Mouse (Mus musculus) layer of hippocampus, adult 11-12 months (tissue): ENCODE results near the gene Pdp2.

ENCODE experiments used
- DNase-seq: peaks from one replicate; pipeline ENCODE4 v3.0.0; 2022; ENCODE audit warnings: low spot score

Gene Pdp2

DNA sequence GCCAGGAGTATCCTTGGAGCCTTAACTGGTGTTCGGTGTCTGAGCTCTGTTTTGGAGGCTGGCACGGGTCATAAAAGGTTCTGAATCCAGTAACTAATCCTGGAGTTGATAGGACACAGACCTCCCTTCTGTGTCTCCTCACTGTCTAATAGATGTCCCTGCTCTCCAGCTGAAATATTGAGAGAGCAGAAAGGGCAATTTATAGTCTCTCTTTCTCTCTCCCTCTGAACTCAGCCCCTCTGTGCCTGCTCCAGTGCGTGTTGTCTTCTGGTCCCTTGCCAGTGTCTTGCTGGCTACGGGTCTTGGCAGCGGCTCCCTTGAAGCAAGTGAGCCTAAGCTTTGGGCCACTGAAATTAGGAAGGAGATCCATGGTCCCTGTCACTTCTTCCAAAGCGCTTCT is 6.4 kb downstream of the Pdp2 start:
- DNase-seq, result no peak

DNA sequence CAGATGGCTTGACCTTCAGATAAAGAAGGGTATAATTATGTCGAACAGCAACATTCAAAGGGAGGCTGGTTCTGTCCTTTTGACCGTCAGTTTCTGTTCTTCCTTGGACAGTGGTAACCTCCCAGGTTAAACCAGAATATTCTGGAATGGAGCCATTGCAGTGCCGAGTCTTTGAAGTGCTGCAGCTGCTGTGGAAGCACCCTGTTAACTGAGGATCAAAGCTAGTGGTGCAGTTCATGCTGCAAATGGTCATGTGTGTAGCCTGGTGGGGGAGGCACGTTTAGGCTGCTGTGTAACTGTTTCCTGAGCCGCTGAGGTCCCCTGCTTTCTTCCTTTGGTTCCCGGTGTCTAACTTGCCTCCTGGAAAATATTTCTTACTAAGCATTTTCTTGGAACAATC is 7.2 kb downstream of the Pdp2 start:
- DNase-seq, result no peak

DNA sequence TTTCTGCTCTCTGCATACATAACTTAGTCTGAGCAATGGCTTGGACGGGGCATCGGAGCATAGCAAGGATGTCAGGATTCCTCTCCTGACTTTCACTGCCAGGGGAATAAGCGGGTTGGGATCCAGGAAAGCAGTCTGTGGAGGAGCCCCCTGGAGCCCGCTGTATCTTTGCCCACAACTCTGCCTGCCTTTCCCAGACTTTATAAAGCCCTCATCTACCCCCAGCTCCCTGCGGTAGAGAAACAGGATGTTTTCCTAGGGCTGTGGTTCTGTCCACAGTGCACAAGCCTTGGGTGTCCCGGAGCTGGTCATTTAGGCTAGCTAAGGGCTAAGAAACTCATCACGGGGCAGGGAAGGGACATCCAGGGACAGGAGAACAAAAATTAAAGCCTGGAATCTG is 10.1 kb downstream of the Pdp2 start:
- DNase-seq, result no peak

DNA sequence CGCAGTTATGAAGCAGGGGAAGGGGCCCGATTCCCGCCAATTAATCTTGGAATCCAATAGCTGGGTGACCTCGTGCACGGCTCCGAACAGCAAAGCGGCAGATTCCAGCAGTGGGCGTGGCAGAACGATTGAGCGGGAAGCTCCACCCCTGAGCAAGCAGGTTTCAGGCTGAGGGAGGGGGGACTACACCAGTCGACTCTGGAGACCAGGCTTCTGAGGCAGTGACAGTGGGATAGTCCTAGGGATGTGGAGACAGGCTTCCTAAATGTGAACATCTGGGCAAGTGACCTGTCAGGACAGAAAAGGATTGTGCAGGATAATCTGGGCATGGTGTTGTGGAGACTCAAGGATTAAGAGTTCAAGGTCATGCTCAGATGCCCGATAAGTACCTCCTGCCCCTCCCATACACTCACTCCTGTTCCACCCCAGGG is 10.7 kb downstream of the Pdp2 start:
- DNase-seq, result no peak

DNA sequence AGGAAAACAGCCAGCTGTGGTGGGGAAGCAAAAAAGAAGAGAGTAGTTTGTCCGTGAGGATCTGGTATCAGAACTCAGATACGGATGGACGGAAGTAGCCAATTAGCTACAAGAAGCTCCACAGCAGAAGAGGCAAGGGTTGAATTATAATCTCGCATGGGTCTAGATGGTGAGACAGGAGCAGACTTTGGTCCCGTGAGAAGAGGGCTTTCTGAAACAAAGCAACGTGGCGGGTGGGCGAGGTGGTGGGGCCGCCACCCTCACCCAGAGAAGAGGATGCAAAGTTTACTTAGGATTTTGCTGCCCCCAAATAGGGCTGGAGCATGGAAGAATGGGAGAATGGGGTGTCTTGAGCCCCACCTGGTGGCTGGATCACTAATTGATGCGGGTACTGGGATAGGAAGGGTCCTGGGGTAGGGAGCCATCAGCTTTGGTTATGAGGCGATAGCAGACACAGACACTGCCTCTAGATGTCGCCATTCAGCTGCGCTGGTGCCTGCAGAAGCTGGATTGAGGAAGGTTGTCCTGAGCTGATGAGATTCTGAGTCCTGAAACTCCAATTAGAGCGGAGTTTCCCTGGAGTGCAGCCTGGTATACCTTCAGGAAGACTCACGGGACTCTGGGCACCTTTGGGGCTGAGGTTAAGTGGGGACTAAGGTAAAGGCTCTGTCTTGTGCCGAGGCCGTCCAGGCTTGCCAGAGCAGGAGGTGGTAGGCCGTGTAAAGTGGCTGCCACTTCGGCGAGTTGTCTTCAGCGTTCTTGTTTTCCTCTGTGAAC is 11.4 kb downstream of the Pdp2 start:
- peak; percentile 90 for DNase-seq

DNA sequence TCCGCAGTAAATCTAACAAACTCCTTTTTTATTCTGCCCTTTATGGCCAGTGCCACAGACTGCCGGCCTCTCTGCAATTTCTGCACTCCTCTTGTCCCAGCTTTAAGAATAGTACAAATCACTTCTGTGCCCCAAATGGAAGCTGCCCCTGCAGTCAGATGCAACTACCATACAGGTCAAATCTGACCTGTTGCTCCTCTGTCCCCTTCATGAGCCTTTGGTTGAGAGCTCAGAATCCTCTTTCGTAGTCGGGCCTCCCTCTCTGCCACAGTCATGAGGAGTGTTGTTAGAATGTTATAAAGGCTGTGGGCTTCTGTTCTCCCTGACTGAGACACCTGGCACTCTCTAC is 12.0 kb downstream of the Pdp2 start:
- no peak for DNase-seq

DNA sequence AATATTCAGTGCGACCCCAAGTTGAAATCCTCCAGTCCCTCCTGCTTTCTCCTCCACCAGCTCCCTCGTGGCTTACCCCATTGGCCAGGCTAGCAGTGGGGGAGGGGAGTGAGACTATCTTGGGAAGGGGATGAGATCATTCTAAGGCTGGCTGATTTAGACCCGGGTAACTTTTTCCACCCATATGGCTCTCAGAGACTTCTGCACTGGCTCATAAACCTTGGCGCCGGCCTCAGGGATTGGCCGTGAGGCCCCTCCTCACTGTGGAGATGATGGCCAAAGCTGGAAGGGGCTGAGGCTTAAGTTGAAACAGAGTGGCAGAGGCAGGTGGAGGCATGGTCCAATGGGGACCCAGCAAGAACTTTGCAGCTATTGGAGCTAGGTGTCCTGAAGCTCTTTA is 15.1 kb downstream of the Pdp2 start:
- no peak for DNase-seq

DNA sequence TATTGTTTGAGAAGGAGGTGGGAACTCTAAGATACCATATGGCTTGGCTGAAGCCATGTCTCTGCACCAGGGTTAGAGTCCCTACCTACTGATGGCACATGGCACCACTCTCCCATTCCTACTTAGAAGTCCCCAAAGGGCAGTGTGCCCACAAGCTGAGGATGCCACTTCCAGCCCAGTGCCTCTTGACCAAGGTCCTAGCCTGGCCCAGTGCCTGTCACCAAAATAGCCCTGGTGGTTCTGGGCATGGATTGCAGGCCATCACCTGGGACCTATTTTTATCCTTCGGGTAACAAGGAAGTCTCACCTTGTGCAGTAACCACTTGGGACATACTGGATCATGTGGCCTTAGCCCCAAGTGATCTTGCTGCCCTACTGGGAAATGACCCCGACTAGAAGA is 16.7 kb downstream of the Pdp2 start:
- no peak for DNase-seq

DNA sequence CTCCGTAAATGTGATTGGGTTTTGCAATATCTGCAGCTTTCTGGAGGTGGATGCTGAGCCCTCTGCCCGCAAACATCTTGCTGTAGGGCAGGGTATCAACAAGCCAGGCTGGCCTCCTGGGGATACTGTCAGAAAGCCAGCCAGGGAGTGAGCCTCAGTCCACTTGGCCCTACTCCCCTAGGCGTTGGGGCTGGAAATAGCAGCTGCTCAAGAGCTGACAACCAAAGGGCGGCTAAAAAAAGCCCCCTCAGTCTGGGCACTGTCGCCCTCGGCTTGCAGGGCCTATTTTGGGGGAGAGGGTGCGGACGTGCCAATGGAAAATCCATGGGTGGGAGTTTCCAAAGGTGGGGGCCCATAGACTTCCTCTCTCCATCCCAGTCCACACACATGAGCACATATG is 18.0 kb downstream of the Pdp2 start:
- no peak for DNase-seq

DNA sequence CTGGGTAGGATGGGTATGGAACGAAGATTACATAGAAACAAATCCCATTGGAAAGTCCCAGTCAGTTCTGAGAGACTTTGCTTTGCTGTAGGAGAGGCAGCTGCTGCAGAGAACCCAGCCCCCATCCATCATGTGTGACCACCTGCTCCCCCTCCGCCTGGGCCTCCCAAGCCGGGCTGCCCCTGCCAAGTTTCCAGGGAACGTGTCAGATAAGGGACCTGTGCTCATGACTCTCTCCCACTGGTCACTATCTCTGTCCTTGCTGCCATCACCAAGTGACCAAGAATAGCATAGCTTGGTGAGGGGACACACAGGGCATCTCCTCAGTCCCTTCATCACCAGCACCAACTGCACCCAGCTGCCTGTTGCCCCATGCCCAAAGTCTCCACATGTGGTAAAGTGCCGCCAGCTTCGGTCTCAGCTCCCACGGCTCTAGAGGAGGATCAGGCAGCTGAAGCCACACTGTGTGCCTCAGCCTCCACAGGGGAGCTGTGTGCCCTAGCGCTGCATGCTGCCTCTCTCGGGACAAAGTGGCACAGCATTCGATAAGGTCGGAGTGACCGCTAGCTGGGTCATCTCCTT is 19.0 kb downstream of the Pdp2 start:
- no peak for DNase-seq

DNA sequence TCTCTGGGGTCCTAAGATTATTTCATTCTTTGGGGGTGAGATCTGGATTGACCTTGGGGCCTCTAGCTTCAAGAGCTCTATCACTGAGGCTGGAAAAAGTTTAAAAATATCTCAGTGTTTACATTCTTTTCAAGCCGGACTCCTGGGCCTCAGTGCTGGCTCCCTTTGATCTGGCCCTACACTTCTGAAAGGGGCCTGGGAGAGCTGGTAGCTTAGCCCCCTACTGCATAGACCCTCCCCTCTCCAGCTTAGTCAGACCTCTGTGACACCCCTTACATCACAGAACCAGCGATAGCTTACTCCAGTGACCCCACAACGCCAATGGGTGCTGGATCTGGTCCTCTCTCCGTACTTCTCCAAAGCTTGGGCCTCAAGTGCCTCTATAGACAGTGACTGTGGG is 20.4 kb downstream of the Pdp2 start:
- no peak for DNase-seq

DNA sequence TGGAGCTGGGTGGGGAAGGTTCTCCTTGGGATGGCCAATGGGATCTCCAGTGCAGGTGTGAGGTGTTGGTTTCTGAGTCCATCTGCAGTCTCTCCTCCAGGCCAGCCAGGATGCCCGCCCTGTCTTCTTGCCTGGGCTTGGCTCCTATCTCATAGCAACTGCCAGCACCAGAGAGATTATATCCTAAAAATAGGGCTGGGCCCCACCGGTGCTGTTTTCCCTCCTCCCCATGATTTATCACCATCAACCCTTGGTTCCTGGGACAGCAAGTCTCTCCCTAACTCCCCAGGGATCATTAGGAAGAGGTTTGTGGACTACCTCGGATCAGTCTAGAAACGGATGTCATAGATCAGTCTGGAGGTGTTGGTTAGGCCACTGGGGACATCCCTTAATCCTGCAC is 21.9 kb downstream of the Pdp2 start:
- DNase-seq, result no peak

DNA sequence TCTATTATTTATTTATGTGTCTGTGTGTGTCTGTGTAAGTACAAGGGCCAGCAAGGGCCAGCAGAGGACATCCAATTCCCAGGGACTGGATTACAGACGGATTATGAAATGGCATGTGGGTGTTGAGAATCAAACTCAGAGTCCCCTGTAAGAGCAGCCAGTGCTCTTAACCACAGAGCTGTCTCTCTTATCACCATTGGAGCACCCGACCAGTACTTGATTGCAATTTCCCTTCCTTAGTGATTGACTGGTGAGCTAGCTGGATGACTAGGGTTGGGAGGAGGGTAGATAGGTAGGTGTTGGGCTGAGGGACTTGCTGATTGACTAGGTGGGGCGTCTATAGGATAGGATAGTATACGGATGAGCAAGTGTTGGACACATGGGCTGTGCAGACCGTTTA is 29.5 kb downstream of the Pdp2 start:
- no peak for DNase-seq

DNA sequence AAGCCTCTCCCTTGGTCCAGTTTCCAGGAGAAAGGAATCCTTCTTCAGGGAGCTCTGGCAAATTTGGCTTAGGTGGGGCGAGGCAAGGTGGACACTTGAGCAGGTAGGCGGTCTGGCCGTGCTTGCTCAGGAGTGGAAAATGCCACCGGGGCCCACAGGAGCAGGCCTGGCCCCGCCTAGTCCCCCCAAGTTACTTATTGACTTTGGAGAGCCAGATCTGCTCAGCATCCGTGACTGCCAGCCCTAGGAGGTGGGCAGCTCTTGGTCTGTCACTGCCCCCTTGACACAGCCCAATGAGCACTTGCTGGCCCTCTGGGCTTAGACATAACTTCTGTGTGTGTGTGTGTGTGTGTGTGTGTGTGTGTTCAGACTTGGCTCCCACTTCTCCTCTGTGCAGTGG is 32.9 kb downstream of the Pdp2 start, which contains the start of gene Cdh16:
TSS of gene Cdh16 (minus strand) at position 236 of the 400 bp plus-strand sequence.
- no peak for DNase-seq

DNA sequence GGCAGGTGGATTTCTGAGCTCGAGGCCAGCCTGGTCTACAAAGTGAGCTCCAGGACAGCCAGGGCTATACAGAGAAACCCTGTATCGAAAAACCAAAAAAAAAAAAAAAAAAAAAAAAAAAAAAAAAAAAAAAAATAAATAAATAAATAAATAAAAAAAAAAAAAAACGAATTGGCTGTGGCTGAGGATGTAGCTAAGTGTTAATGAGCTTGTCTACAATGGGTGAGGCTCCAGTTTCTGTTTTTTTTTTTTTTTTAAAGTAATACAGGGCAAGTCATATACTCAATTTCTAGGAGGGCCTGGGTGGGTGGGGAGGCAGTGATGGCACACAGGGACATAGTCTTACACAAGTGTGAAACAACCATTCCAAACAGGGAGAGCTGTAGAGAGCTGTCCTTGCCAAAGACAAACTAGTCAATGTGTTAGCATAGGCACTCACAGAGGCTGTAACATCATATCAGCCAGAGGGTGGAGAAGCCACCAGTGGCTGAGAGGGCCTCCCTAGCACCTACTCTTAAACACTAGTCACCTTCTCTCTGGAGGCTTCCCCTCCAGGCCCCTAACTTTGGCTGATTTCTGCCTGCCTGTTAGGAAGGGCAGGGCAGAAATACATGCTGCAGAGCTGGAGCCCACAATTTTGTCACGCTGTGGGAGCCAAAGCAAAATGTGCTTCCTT is 36.0 kb downstream of the Pdp2 start:
- DNase-seq, result no peak

DNA sequence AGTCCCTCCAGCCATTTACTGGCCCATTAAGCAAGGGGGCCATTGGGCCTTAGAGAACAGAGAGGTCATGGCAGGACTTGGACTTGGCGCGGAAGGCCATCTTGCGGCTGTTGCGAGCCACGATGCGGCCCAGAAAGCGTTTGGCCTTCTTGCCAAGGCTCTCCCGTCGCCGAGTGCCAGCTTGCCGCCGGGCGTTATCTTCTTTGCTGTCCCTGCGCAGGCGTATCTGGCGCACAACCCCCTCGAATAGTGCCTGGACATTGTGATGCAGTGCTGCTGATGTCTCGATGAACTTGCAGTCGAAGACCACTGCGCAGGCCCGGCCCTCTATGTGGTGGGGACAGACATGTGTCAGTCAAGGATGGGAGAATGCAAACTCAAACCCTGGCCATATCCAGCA is 37.2 kb downstream of the Pdp2 start:
- DNase-seq, result no peak

DNA sequence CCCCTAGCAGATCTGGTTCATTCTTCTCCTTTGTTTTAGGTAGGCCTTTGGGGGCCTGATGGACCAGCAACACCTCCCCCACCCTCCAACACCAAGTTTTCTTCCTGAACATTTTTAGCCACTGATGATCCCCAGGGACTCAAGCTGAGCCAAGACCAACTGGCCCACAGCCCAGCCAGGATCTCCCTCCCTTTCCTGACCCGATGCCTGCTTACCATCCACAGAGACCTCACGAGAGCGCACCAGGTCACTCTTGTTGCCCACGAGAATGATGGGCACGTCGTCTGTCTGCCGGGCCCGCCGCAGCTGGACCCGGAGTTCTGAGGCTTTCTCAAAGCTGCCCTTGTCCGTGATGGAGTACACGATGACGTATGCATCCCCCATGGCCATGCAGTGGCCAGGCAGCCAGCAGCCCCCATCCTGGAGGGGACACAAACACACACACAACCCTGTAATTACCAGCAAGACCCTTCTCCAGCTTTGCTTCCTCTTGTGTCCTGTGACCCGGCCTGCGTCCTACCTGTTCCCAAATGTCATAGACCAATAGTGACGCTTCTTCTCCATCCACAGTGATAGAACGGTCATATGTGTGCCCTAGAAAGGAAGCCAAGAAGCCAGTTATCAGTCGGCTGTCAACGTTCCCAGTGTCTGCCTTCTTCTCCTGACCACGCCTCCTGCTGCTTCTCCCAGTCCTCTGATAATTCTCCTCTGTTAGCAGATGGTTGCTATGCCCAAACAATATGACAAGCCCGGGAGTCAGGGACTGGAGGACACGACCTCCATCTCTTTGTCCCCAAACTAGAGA is 38.3 kb downstream of the Pdp2 start:
- no peak for DNase-seq

DNA sequence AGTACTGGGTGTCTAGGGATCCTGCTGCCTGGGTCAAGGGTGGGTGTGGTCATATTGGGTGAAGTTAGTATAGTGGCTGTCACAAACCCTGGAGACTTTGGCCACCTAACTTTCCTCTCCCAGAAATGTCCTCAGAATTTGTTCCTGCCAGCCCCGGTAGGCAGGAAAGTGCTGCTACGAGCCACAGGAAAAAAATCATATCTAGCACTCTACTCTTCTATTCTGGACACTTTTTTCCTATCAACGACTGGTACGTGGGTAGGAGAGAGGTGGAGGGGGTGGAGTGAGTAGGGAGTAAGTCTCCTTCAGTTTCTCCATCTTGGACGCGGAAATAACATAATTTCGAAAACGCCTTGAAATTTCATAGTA is 38.8 kb downstream of the Pdp2 start:
- DNase-seq, result no peak

DNA sequence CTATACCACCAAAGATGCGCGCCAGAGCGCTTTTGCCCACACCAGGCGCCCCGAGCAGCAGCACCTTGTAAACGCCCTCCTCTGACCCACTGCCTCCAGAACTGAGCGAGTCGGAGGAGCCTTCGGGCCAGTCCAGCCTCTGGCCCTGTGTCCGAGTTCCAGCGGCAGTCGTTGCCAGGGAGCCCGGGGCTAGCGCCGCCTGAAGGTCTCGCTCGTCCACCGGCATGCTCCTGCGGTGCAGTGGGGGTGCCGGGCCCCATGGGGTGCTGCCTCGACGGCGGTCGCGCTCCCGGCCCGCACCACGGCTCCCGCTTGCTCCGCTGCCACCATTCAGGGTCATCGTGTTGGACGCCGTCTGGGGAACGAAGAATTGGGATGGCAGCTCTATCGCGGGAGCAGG is 39.3 kb downstream of the Pdp2 start:
- no peak for DNase-seq

DNA sequence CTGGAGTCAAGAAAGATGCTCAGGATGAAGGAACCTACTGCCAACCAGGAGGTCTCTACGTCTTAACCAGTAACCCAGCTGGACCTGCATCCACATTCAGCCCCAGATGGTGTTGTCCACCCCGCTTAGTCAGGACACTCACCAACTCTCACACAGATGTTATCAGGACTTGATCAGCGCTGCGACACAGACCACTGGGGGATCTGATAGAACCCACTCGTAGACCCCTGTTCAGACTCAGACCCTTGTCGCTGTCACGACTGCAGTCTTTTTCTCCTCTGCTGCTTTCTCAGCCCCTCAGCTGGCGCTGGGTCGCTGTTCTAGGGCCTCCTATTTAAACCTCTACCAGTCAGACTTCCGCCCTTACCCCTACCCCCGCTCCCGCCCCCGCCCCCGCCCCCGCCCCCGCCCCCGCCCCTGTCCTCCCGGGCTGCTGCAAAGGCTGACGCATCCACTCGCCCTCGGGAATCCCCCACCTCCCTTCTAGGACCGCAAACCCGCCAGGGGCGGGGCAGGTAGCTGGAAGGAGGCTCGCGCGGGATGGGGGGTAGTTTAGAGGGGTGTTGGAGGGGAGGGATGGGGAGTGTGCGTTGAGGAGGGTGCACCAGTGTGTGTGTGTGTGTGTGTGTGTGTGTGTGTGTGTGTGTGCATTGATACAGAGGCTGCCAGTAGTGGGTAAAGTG is 39.9 kb downstream of the Pdp2 start, which contains the start of gene Rrad:
TSS of gene Rrad (minus strand) at position 347 of the 683 bp plus-strand sequence.
- DNase-seq, result no peak

DNA sequence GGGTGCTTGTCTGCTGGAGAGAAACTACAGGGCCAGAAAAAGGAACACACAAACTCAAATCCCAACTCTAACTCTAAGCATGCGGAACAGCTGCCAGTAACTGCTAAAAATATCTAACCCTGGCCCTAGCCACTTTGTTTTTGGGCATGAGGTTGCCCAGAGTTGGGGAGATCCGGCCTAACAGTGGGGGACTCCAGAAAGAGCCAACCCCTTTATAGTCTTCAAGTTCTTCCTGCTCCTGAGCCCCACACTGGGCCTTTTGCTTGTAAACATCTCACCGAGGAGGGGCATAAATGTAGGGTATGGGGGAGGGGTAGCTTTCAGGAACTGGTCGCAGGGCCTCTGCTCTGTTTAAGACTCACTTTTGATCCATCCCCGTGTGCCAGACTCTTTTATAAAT is 40.7 kb downstream of the Pdp2 start:
- DNase-seq, result no peak

DNA sequence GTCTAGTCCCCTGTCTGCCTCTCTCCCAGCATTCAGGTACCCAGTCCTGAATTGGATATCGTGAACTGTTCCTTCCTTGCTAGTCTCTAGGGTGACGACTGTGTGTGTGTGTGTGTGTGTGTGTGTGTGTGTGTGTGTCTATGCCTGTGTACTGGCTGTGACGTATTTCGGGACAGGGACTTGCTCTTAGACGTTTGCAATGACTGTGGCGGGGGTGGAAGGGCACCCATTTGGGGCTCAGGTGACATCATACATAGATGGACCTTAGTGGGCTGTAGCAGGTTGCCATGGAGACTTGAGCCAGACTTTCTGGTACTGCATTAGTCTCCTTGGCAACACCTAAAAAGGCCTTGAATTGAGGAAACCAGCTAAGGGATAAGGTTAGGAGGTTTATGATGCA is 41.2 kb downstream of the Pdp2 start:
- peak; percentile 33 for DNase-seq
